Mouse (Mus musculus) heart, embryonic 12.5 days (tissue): ENCODE measurements around the gene Scml4. TPM values are rescaled to one million over a fixed set of nuclear protein-coding genes. Genes with fewer than 3 reads are reported as not detected.
A peak's percentile ranks its signal among the peaks of the same experiment; 100 is the strongest.

Experiments
- ATAC-seq: fragments of 200-750 bp; cut with Nextera tagmentation; 2 replicates; pipeline ENCODE4 v1.8.0; 2017; ENCODE audit warnings: moderate TSS enrichment, moderate library complexity; ENCODE audit not compliant: insufficient number of reproducible peaks, low FRiP score
- H3K27ac ChIP-seq: fragments of 300-500 bp; sonication (generic); 2 replicates; pipeline ENCODE4 v1.5.1; 2016; ENCODE audit warnings: mild to moderate bottlenecking, moderate library complexity; ENCODE audit not compliant: poor library complexity, severe bottlenecking
- H3K27me3 ChIP-seq: fragments of 300-500 bp; sonication (generic); replicated peaks from 2 replicates; pipeline ENCODE4 v1.6.1; 2016; ENCODE audit warnings: mild to moderate bottlenecking, moderate library complexity
- H3K36me3 ChIP-seq: fragments of 300-500 bp; sonication (generic); 2 replicates; pipeline ENCODE4 v1.6.1; 2016; ENCODE audit warnings: mild to moderate bottlenecking, moderate library complexity
- H3K4me1 ChIP-seq: fragments of 300-500 bp; sonication (generic); replicated peaks from 2 replicates; pipeline ENCODE4 v1.6.1; 2016; ENCODE audit warnings: mild to moderate bottlenecking
- H3K4me2 ChIP-seq: fragments of 300-500 bp; sonication (generic); 2 replicates; pipeline ENCODE4 v1.6.1; 2016; ENCODE audit warnings: mild to moderate bottlenecking, moderate library complexity
- H3K4me3 ChIP-seq: fragments of 300-500 bp; sonication (generic); 2 replicates; pipeline ENCODE4 v1.5.1; 2016; ENCODE audit warnings: mild to moderate bottlenecking
- H3K9ac ChIP-seq: fragments of 300-500 bp; sonication (generic); 2 replicates; pipeline ENCODE4 v1.6.1; 2016; ENCODE audit warnings: mild to moderate bottlenecking, moderate library complexity
- H3K9me3 ChIP-seq: fragments of 300-500 bp; sonication (generic); replicated peaks from 2 replicates; pipeline ENCODE4 v1.6.1; 2016; ENCODE audit warnings: mild to moderate bottlenecking, moderate library complexity
- WGBS: fragments of 180-500 bp; shearing (Covaris S2); methylation state at CpG from one replicate; pipeline ENCODE4 v1.1.7; 2016; 5-methylcytosine and 5-hydroxymethylcytosine counted together
- polyA plus RNA-seq: library from polyadenylated mRNA; unstranded; fragments of >200 nt; fragmentation: Nextera tagmentation; extraction: Ambion mirVana; gene quantifications from 2 replicates; pipeline ENCODE4 v1.2.1, GENCODE M21; 2016

The Scml4 gene
- polyA plus RNA-seq, 1 experiment from 2014 or later: 1.0 TPM

DNA sequence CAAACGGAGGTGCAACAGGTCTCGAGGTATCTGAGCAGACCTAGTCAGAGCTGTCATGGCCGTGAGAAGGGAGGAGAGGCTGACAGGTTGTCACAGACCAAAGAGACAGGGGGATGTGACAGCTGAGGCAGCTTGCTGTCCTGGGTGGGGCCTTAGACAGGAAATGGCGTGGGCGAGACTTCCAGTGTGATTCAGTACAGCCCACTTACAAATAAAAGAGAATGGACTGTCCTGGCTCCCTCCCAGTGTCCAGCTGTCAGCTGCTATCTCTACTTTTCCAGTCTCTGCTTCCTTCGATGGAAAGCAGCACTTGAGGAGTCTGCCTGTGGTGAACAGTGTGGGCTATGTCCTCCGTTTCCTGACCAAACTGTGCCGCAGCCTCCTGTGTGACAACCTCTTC lies 74.5 kb downstream of the Scml4 start:
- H3K36me3 ChIP-seq: no peaks in the 10 kb centered on the region
- peak overlapping the region; percentile 50 for H3K4me2 ChIP-seq
- H3K4me1 ChIP-seq: peaks cover 19% of the 10 kb centered on the region
- H3K27ac ChIP-seq: peak overlapping the region; percentile 67
- H3K4me3 ChIP-seq: no peak overlapping the region
- H3K9me3 ChIP-seq: no peaks in the 10 kb centered on the region
- 27% methylated on average over 8 of the region's 8 CpGs for WGBS
- H3K9ac ChIP-seq: peak overlapping the region; percentile 13; the same call in 1 of the 2 replicates
- ATAC-seq: peak; percentile 72
- H3K27me3 ChIP-seq: no peaks in the 10 kb centered on the region

DNA sequence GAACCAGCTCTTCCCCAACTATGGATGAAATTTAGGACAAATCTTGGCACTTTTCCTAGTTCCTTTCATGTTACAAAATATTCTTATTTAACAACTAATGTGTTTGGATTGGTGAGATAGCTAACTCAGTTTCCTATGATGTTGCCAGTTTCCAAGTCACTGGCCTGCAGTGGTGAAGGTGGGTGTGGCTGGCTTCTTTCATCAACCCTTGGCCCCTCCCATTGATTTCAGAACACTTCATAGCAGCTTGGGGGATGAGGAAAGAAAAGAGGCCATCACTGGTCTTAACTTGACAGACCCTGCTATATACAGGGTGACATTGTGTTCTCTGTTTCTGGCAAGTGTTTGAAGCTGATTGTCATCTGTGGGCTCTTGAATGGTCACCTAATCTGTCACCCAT lies 76.0 kb downstream of the Scml4 start:
- H3K27ac ChIP-seq: no peak overlapping the region

DNA sequence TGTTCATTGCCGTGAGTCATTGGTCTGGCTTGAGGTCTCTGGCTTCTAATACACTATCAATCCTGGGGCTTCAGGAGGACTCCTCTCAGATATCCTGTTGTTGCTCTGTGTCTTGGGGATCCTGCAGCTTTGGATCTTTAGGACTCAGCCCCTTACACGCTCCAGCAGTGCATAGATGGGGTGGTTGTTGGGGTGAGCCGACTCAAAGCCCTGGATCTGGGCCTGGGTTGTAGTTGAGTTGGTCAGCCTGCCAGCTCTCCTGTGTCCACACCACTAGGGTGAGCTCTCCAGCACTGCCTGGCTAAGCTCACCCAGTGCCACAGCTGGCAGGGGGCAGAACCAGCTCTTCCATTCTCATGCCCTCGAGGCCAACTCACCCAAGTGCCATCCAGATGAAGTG lies 78.2 kb downstream of the Scml4 start:
- no peak overlapping the region for H3K27ac ChIP-seq
- no peak overlapping the region for H3K4me3 ChIP-seq
- H3K36me3 ChIP-seq: no peaks in the 10 kb centered on the region
- 74% methylated on average over 4 of the region's 4 CpGs for WGBS
- no peak overlapping the region for H3K9ac ChIP-seq
- no peak for ATAC-seq
- no peaks in the 10 kb centered on the region for H3K9me3 ChIP-seq
- H3K4me1 ChIP-seq: peaks cover 33% of the 10 kb centered on the region
- H3K4me2 ChIP-seq: no peak overlapping the region
- no peaks in the 10 kb centered on the region for H3K27me3 ChIP-seq

More for the DNA sequence above, 76.0 kb downstream of the Scml4 start:
- H3K4me2 ChIP-seq: no peak overlapping the region
- peaks cover 30% of the 10 kb centered on the region for H3K4me1 ChIP-seq
- H3K9me3 ChIP-seq: no peaks in the 10 kb centered on the region
- no peaks in the 10 kb centered on the region for H3K27me3 ChIP-seq
- no peak overlapping the region for H3K9ac ChIP-seq
- H3K36me3 ChIP-seq: no peaks in the 10 kb centered on the region
- no peak for ATAC-seq
- H3K4me3 ChIP-seq: no peak overlapping the region

DNA sequence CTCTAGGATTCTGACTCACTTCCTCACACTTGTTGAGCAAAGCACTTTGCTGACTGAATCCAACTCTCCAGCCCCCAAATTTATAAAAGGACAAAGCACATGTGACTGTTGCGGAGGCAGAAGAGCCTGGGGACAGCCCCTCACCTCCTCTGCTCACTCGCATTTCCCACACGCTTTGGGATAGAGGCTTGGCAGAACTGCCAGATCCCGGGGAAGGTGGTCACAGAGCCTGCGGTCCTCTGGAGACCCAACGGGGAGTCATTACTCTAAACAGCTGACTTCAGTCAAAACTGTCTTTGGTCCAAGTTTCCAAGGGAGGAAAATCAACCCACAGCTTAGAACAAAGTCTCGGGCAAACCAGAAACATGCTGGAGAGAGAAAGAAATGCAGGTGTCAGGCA lies 79.5 kb downstream of the Scml4 start:
- Histone ChIP-seq H3K4me2 (no peak overlapping the region), H3K27me3 (no peaks in the 10 kb centered on the region), H3K27ac (no peak overlapping the region), H3K36me3 (no peaks in the 10 kb centered on the region), H3K9me3 (no peaks in the 10 kb centered on the region), H3K9ac (no peak overlapping the region), H3K4me3 (no peak overlapping the region), H3K4me1 (peaks cover 30% of the 10 kb centered on the region)
- WGBS: 72% methylated on average over 7 of the region's 7 CpGs
- ATAC-seq: no peak

DNA sequence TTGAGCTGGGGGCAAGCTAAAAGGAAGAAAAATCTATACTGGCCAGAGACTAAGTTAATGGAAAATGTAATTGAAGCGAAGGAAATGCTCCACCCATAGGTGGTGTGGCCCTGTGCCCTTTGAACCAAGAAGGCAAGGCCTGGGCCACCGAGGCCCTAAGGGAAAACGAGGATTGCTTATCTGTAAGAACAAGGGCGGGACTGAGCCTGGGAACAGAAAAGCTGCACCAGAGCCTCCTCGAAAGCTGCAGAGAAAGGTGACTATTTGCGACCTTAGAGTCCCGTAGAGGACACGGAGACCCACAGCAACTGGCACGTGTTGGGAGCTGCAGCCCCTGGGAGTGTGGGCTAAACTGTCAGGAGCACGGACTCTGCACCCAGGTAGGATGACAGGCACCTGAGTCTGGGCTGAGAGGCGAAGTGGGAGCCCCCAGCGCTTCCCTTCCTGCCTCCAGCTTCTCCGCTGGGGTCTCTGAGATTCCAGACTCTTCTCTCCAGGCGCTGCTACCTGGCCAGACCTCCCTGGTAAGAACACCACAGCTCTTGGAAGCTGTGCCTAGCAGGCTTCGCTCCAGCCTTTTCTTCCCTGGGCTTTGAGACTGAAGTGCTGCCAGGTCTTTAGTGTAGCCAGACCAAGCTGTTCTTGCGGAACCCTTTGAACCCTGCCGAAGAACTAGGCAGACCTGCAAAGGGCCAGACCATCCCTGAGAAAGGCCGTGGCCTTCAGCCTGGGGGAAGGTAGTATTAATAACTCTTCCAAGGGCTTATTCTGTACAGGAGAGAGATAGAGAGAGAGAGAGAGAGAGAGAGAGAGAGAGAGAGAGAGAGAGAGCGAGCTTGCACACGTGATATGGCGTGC lies 80.3 kb downstream of the Scml4 start:
- WGBS: 58% methylated on average over 21 of the region's 21 CpGs
- peaks cover 25% of the 10 kb centered on the region for H3K4me1 ChIP-seq
- no peaks in the 10 kb centered on the region for H3K36me3 ChIP-seq
- H3K27me3 ChIP-seq: no peaks in the 10 kb centered on the region
- H3K4me3 ChIP-seq: no peak overlapping the region
- H3K9ac ChIP-seq: no peak overlapping the region
- no peak for ATAC-seq
- no peak overlapping the region for H3K27ac ChIP-seq
- no peak overlapping the region for H3K4me2 ChIP-seq
- H3K9me3 ChIP-seq: no peaks in the 10 kb centered on the region

DNA sequence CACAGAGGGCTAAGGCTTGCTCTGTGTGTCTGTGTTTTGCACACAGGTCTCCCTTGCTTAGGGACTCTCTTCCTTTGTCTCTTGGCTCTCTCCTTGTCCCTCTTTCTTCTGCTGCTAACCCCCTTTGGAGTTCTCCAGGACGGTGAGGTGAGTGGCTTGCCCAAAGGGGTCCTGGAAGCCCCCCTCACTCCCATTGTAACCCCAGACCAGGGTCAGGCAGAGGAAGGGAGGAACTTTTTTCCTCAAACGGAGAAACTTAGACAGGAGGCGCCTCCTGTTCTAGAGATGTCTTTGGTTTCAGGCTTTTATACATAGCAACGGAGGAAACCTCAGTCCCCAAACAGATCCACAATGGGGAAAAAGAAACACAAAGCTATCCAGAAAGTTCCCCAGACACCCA lies 81.1 kb downstream of the Scml4 start:
- 84% methylated on average over 4 of the region's 4 CpGs for WGBS
- H3K27ac ChIP-seq: no peak overlapping the region
- no peak for ATAC-seq
- no peaks in the 10 kb centered on the region for H3K36me3 ChIP-seq
- no peaks in the 10 kb centered on the region for H3K9me3 ChIP-seq
- H3K27me3 ChIP-seq: no peaks in the 10 kb centered on the region
- no peak overlapping the region for H3K9ac ChIP-seq
- peaks cover 25% of the 10 kb centered on the region for H3K4me1 ChIP-seq
- H3K4me2 ChIP-seq: 0 out of 2 replicates have a peak overlapping the region, but pooled peaks have one; percentile 7
- no peak overlapping the region for H3K4me3 ChIP-seq

DNA sequence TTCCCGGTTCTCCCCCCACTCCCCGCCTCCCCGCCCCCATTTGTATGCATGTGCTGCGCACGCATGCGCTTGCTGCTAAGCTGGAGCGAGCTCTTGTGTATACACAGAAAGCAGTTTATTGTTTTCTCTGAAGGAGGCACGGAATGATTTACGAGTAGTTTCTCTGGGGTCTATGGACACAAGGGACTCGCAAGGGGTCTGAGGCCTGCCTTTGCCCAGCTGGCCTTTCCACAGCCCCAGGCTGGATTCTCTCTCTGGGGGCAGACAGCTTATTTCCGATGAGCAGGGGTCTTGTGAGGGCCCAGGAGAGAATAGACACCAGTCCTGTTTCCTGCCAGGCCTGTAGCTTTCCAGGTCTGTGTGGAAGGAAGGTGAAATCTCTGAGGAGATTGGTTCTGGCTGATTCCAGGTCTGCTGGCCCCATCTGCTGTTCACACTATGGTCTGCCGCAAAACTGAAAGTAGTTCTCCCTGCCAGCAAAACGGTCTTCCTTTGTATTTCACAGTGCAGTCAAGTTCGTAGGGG lies 81.6 kb downstream of the Scml4 start:
- Histone ChIP-seq H3K9ac (no peak overlapping the region), H3K4me2 (0 out of 2 replicates have a peak overlapping the region, but pooled peaks have one; percentile 7), H3K27me3 (no peaks in the 10 kb centered on the region), H3K36me3 (no peaks in the 10 kb centered on the region), H3K9me3 (no peaks in the 10 kb centered on the region), H3K4me1 (peaks cover 25% of the 10 kb centered on the region), H3K27ac (no peak overlapping the region), H3K4me3 (no peak overlapping the region)
- ATAC-seq: peak; percentile 51; the same call in 1 of the 2 replicates
- WGBS: 73% methylated on average over 14 of the region's 14 CpGs

DNA sequence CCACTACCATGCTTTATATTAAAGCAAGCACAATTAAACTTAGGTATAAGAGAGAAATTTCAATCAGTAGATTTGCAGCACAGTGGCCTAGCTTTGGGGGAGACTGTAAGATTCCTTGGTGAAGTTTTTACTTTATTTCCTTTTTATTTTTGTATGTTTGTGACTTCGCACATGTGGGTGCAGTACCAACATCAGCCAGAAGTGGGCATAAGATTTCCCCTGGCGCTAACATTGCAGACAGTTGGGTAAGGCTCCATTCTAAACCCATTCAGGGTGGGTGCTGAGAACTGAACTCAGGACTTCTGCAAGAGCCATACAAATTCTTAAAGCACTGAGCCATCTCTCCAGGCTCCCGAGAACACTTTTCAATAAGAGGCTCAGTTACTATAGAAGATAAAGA lies 82.1 kb downstream of the Scml4 start:
- no peak overlapping the region for H3K4me3 ChIP-seq
- H3K27ac ChIP-seq: no peak overlapping the region
- peaks cover 25% of the 10 kb centered on the region for H3K4me1 ChIP-seq
- no peaks in the 10 kb centered on the region for H3K27me3 ChIP-seq
- H3K4me2 ChIP-seq: no peak overlapping the region
- 82% methylated on average over 3 of the region's 3 CpGs for WGBS
- ATAC-seq: no peak
- H3K9ac ChIP-seq: no peak overlapping the region
- no peaks in the 10 kb centered on the region for H3K9me3 ChIP-seq
- H3K36me3 ChIP-seq: no peaks in the 10 kb centered on the region

DNA sequence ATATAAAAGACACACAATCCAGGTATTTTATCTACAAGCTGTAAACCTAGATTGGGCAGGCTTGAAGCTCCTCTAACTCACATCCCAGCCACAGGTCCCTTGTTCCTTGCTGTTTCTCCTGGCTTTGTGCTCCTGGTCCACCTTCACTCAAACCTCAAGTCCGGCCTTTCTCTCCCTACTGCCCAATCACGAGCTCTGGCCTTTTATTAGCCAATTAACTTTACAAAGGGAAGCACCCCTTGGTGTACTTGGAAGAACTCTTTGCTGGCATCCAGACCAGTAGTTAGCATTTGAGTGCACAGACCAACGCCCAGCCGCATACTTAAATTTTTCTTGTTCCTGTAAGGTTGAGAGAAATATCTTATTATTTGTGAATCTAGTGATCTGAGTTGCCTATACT lies 85.1 kb downstream of the Scml4 start:
- H3K27me3 ChIP-seq: no peaks in the 10 kb centered on the region
- H3K27ac ChIP-seq: no peak overlapping the region
- peaks cover 32% of the 10 kb centered on the region for H3K4me1 ChIP-seq
- 68% methylated on average over 4 of the region's 4 CpGs for WGBS
- H3K9ac ChIP-seq: no peak overlapping the region
- H3K36me3 ChIP-seq: no peaks in the 10 kb centered on the region
- ATAC-seq: no peak
- no peak overlapping the region for H3K4me2 ChIP-seq
- no peaks in the 10 kb centered on the region for H3K9me3 ChIP-seq
- no peak overlapping the region for H3K4me3 ChIP-seq

DNA sequence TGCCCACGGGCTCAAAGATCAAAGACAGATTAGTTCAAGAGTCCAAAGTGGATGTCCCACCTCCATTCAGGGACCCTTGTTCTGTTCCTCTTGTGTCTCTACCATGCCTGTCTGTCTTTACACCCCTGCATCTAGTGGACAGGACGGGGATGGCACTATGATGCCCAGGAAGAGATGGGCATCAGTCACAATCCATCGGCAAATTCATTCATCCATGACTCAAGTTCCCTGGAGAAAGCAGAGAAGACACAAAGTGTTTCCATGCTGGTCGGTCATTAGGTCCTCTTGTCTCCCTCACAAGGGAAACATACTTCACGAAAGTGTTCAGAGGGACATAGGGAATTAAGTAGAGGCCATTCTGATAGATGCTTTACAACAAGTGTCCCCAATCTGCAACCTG lies 87.2 kb downstream of the Scml4 start:
- Histone ChIP-seq H3K4me3 (no peak overlapping the region), H3K4me1 (peaks cover 42% of the 10 kb centered on the region), H3K36me3 (no peaks in the 10 kb centered on the region), H3K4me2 (no peak overlapping the region), H3K27ac (no peak overlapping the region), H3K9me3 (no peaks in the 10 kb centered on the region), H3K27me3 (no peaks in the 10 kb centered on the region), H3K9ac (no peak overlapping the region)
- ATAC-seq: no peak
- 85% methylated on average over 5 of the region's 5 CpGs for WGBS

DNA sequence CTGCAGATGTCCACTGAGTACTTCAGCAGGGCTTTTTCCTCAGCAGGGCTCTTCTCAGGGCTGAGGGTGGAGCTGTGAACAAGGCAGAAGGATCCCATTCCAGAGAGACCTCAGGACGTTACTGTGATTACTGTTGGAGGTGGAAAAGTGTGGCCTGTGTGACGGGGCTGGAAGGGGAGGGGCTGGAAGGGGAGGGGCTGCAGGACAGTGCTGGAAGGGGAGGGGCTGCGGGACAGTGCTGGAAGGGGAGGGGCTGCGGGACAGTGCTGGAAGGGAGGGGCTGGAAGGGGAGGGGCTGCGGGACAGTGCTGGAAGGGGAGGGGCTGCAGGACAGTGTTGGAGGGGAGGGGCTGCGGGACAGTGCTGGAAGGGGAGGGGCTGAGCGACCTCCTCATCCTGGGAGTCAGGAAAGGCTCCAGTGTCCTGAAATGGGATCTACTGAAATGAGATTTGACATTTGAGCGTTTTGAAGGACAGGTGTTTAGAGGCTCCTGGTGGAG lies 90.1 kb downstream of the Scml4 start:
- H3K27ac ChIP-seq: peak overlapping the region; percentile 78
- H3K9ac ChIP-seq: no peak overlapping the region; the same call in 1 of the 2 replicates
- 0 out of 2 replicates have a peak, but pooled peaks cover 3% of the 10 kb centered on the region for H3K9me3 ChIP-seq
- peak; percentile 76 for ATAC-seq
- no peaks in the 10 kb centered on the region; the same call in 1 of the 2 replicates for H3K27me3 ChIP-seq
- WGBS: 1% methylated on average over 8 of the region's 8 CpGs
- H3K4me3 ChIP-seq: peak overlapping the region; percentile 22; the same call in 1 of the 2 replicates
- no peaks in the 10 kb centered on the region for H3K36me3 ChIP-seq
- peaks cover 35% of the 10 kb centered on the region for H3K4me1 ChIP-seq
- peak overlapping the region; percentile 58 for H3K4me2 ChIP-seq
